Mouse (Mus musculus) liver, embryonic 14.5 days (tissue): ENCODE measurements at regions not wholly inside any gene's neighbourhood (a gene's known extent, or its start where the extent isn't known, plus 50 kb on each side); places are given as distances from the start of the nearest gene placed in this dataset.

Experiments
- CTCF ChIP-seq: IDR thresholded peaks from 2 replicates; pipeline ENCODE4 v1.5.1; 2016; ENCODE audit warnings: antibody characterized with exemption, low read depth, control low read depth
- EP300 ChIP-seq: IDR thresholded peaks from 2 replicates; pipeline ENCODE4 v1.6.1; 2016; ENCODE audit warnings: antibody characterized with exemption, low read depth

- peak; percentile 98 for TF ChIP-seq CTCF
- no peak for TF ChIP-seq EP300
Observed at GRCm38 (mm10) chr5:77459896-77460717, 52.3 kb upstream of the Igfbp7 start.
